Mouse (Mus musculus): Measurements from ENCODE around the gene Ppp2r5a.

DNA sequence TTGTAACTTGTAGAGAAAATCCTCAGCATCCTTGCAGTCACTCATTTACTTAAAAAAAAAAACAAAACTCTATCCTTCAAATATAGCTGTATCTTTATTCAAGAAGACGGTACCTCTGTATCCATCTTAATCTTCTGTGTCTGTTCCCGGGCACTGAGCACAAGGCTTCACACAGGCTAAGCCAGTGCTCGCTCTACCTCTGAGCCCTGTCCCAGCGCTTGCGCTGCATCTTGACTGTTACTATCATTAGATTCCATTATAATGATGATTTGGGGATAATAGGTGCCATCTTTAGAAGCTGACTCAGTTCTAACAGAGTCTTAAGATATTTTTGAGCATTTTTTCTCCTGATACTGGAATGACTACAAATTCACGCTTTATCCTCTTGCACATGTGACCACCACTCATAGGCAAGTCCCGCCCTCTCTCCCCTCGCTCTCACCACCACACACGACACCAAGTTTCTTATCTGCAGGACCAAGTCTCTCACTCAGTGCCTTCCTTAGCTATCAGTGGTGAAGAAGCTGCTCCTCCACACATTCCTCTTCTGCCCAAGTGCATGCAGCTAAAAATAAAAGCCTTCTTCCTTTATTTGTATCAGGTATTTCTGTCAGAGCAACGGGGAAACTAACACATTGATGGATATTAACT is 28.0 kb downstream of the Ppp2r5a start:
- no peak for TF ChIP-seq CTCF (IDR thresholded peaks at IDR 0.05; ENCODE audit: insufficient read depth, low read length)
- no peak for TF ChIP-seq POLR2A (IDR thresholded peaks at IDR 0.05; ENCODE audit: borderline replicate concordance, extremely low read depth, low read depth, low read length)
